ENCODE assay signal across 8 mouse cellular contexts in genomic region chr7:122018247-122018646, GRCm38 (mm10). TPM values are rescaled to one million over a fixed set of nuclear protein-coding genes. Genes with fewer than 3 reads are reported as not detected.
DNase-seq lines count a peak whose midpoint lies in the region; ATAC-seq lines count a peak whose summit lies in the region.

No protein-coding gene starts in this region.

- H3K9ac ChIP-seq in hindbrain, embryonic 14.5 days: no peak overlapping the region

- WGBS in hindbrain, embryonic 14.5 days: 68% methylated on average over 3 of the region's 3 CpGs

- H3K27ac ChIP-seq in hindbrain, embryonic 14.5 days: no peak overlapping the region

- peaks cover 4% of the 10 kb centered on the region; the same call in 1 of the 2 replicates for H3K36me3 ChIP-seq in hindbrain, embryonic 14.5 days (replicated peaks; ENCODE audit: control insufficient read depth, insufficient read depth)

- H3K4me1 ChIP-seq in hindbrain, embryonic 14.5 days (replicated peaks; ENCODE audit: control insufficient read depth, insufficient read depth, low read length): peaks cover 33% of the 10 kb centered on the region

- ATAC-seq in hindbrain, embryonic 14.5 days (ENCODE audit: low FRiP score): no peak
- ATAC-seq in megakaryocyte, adult 5-6 weeks (ENCODE audit: poor library complexity, severe bottlenecking): peak; percentile 53
- no peak for ATAC-seq in inflammation-experienced regulatory T-cells, adult 6 months

- DNase-seq in 416B (ENCODE audit: low read depth): peak; percentile 13
- peak; percentile 47 for DNase-seq in c-Kit-positive CD71-negative TER-119-negative erythroid progenitor cells, embryonic 14.5 days (ENCODE audit: low read depth)
- DNase-seq in hindbrain, embryonic 14.5 days (ENCODE audit: low spot score): no peak
- DNase-seq in adrenal gland, postnatal 36 days: no peak
- no peak for DNase-seq in kidney, postnatal 36 days
- DNase-seq in cerebellum, adult 11-12 months: no peak

- H3K27me3 ChIP-seq in hindbrain, embryonic 14.5 days (ENCODE audit: control insufficient read depth, insufficient read depth, low read length): no peaks in the 10 kb centered on the region

- H3K9me3 ChIP-seq in hindbrain, embryonic 14.5 days (ENCODE audit: control insufficient read depth, low read length): no peaks in the 10 kb centered on the region

- peak overlapping the region; percentile 69 for H3K4me2 ChIP-seq in hindbrain, embryonic 14.5 days (replicated peaks)

- no peak overlapping the region; the same call in 1 of the 2 replicates for H3K4me3 ChIP-seq in hindbrain, embryonic 14.5 days (replicated peaks; ENCODE audit: low read length)

RNA-seq across cellular contexts. Expression of gene Gga2, which starts 2.8 kb away (rescaled TPM):
- polyA plus RNA-seq in hindbrain, embryonic 14.5 days (2014; fragmentation: Nextera tagmentation; extraction: Ambion mirVana): 33.2 and 44.3 TPM in 2 replicates
- 3.9 and 5.2 TPM in 2 replicates for total RNA-seq in megakaryocyte, adult 5-6 weeks (2015)
- 3.4 and 5.1 TPM in 2 replicates for total RNA-seq in megakaryocyte, adult 5-6 weeks (2017)
- 1 to 10 TPM in 2 of 3 experiments, under 1 TPM in 1; 0.92 to 1.6 (median 1.1) TPM for polyA plus RNA-seq in inflammation-experienced regulatory T-cells, adult 6 months (2017; shearing (Covaris generic))
- 10 to 100 TPM; 16.9 to 17.3 TPM for total RNA-seq in adrenal gland, postnatal 36 days (2021)

RNA-seq across cellular contexts. Expression of gene Cog7, which starts 36.7 kb away (rescaled TPM):
- 21.1 and 24.4 TPM in 2 replicates for polyA plus RNA-seq in hindbrain, embryonic 14.5 days (2014; fragmentation: Nextera tagmentation; extraction: Ambion mirVana)
- 7.6 and 7.7 TPM in 2 replicates for total RNA-seq in megakaryocyte, adult 5-6 weeks (2015)
- total RNA-seq in megakaryocyte, adult 5-6 weeks (2017): 7.8 and 8.3 TPM in 2 replicates
- 1 to 10 TPM; 4.6 to 9.4 (median 8.5) TPM for polyA plus RNA-seq in inflammation-experienced regulatory T-cells, adult 6 months (2017; shearing (Covaris generic))
- total RNA-seq in adrenal gland, postnatal 36 days (2021): 10 to 100 TPM; 27.0 to 31.6 TPM

RNA-seq across cellular contexts. Expression of gene Ubfd1, which starts 48.7 kb away (rescaled TPM):
- 104 and 120 TPM in 2 replicates for polyA plus RNA-seq in hindbrain, embryonic 14.5 days (2014; fragmentation: Nextera tagmentation; extraction: Ambion mirVana)
- 14.3 and 16.3 TPM in 2 replicates for total RNA-seq in megakaryocyte, adult 5-6 weeks (2015)
- total RNA-seq in megakaryocyte, adult 5-6 weeks (2017): 14.4 and 15.0 TPM in 2 replicates
- 10 to 100 TPM in 2 of 3 experiments, 1 to 10 TPM in 1; 9.1 to 14.3 (median 10.4) TPM for polyA plus RNA-seq in inflammation-experienced regulatory T-cells, adult 6 months (2017; shearing (Covaris generic))
- total RNA-seq in adrenal gland, postnatal 36 days (2021): 10 to 100 TPM; 49.5 to 63.8 TPM

RNA-seq across cellular contexts. Expression of gene Ears2, which starts 48.8 kb away (rescaled TPM):
- polyA plus RNA-seq in hindbrain, embryonic 14.5 days (2014; fragmentation: Nextera tagmentation; extraction: Ambion mirVana): 10.8 and 11.1 TPM in 2 replicates
- total RNA-seq in megakaryocyte, adult 5-6 weeks (2015): 1.0 and 1.5 TPM in 2 replicates
- total RNA-seq in megakaryocyte, adult 5-6 weeks (2017): 0.98 and 1.3 TPM in 2 replicates
- 1 to 10 TPM; 2.4 to 7.1 (median 4.9) TPM for polyA plus RNA-seq in inflammation-experienced regulatory T-cells, adult 6 months (2017; shearing (Covaris generic))
- 10 to 100 TPM; 19.0 to 25.5 TPM for total RNA-seq in adrenal gland, postnatal 36 days (2021)

Comparison
In these comparisons a context has a peak if more than half of its experiments do, and no peak if none do; other contexts are left out.
1. DNase-seq: peak in 416B (single experiment) and c-Kit-positive CD71-negative TER-119-negative erythroid progenitor cells, embryonic 14.5 days (single experiment); none in hindbrain, embryonic 14.5 days (single experiment), adrenal gland, postnatal 36 days (0 of 2), kidney, postnatal 36 days (0 of 2) and cerebellum, adult 11-12 months (single experiment).